Mouse (Mus musculus) stomach, embryonic 14.5 days (tissue): Measurements from ENCODE around the gene Mcf2l. TPM values are rescaled to one million over a fixed set of nuclear protein-coding genes. Genes with fewer than 3 reads are reported as not detected.

ENCODE experiments used
- ATAC-seq: fragments of 200-750 bp; cut with Nextera tagmentation; 2 replicates; pipeline ENCODE4 v1.8.0; 2017; ENCODE audit warnings: low read depth, moderate TSS enrichment; ENCODE audit not compliant: insufficient number of reproducible peaks, insufficient read depth, low FRiP score
- H3K27ac ChIP-seq: fragments of 300-500 bp; sonication (generic); 2 replicates; pipeline ENCODE4 v1.5.1; 2014; ENCODE audit warnings: mild to moderate bottlenecking, low read length, moderate library complexity, mixed read lengths
- H3K27me3 ChIP-seq: fragments of 300-500 bp; sonication (generic); 2 replicates; pipeline ENCODE4 v1.6.1; 2014; ENCODE audit warnings: low read length, control low read depth, mixed read lengths; ENCODE audit not compliant: control insufficient read depth, insufficient read depth
- H3K36me3 ChIP-seq: fragments of 300-500 bp; sonication (generic); 2 replicates; pipeline ENCODE4 v1.6.1; 2014; ENCODE audit warnings: mild to moderate bottlenecking, control low read depth, low read length, moderate library complexity, mixed read lengths; ENCODE audit not compliant: control insufficient read depth, insufficient read depth
- H3K4me1 ChIP-seq: fragments of 300-500 bp; sonication (generic); 2 replicates; pipeline ENCODE4 v1.6.1; 2014; ENCODE audit warnings: low read length, control low read depth, mixed read lengths; ENCODE audit not compliant: control insufficient read depth, insufficient read depth
- H3K4me2 ChIP-seq: fragments of 300-500 bp; sonication (generic); replicated peaks from 2 replicates; pipeline ENCODE4 v1.6.1; 2014; ENCODE audit warnings: low read depth, low read length, control low read depth
- H3K4me3 ChIP-seq: fragments of 300-500 bp; sonication (generic); 2 replicates; pipeline ENCODE4 v1.5.1; 2014; ENCODE audit warnings: low read depth, low read length, control low read depth
- H3K9ac ChIP-seq: fragments of 300-500 bp; sonication (generic); replicated peaks from 2 replicates; pipeline ENCODE4 v1.6.1; 2014; ENCODE audit warnings: low read depth, mild to moderate bottlenecking, control low read depth, low read length, moderate library complexity, mixed read lengths
- H3K9me3 ChIP-seq: fragments of 300-500 bp; sonication (generic); 2 replicates; pipeline ENCODE4 v1.6.1; 2016; ENCODE audit warnings: low read depth, low read length, control low read depth; ENCODE audit not compliant: control insufficient read depth
- WGBS: fragments of 180-500 bp; shearing (Covaris S2); extraction: QIAGEN DNeasy Blood & Tissue Kit; methylation state at CpG from one replicate; pipeline ENCODE4 v1.1.7; 2014; 5-methylcytosine and 5-hydroxymethylcytosine counted together
- polyA plus RNA-seq: library from polyadenylated mRNA; unstranded; fragments of >200 nt; fragmentation: Nextera tagmentation; extraction: Ambion mirVana; gene quantifications from 2 replicates; pipeline ENCODE4 v1.2.1, GENCODE M21; 2014

Mcf2l gene
- polyA plus RNA-seq, 1 experiment from 2014 or later: 20.7 TPM

GRCm38 (mm10) chr8:12895535-12896150 lies 22.0 kb downstream of the Mcf2l start:
- Histone ChIP-seq H3K36me3 (no peaks in the 10 kb centered on the region), H3K4me1 (0 out of 2 replicates have a peak, but pooled peaks cover 7% of the 10 kb centered on the region), H3K27me3 (no peaks in the 10 kb centered on the region), H3K4me3 (no peak overlapping the region), H3K9ac (no peak overlapping the region), H3K27ac (no peak overlapping the region), H3K9me3 (no peaks in the 10 kb centered on the region), H3K4me2 (no peak overlapping the region)
- ATAC-seq: no peak
- WGBS: 69% methylated on average over 9 of the region's 9 CpGs

- Histone ChIP-seq H3K36me3 (no peaks in the 10 kb centered on the region), H3K4me3 (no peak overlapping the region), H3K27ac (no peak overlapping the region), H3K9me3 (no peaks in the 10 kb centered on the region), H3K27me3 (no peaks in the 10 kb centered on the region), H3K4me1 (0 out of 2 replicates have a peak, but pooled peaks cover 7% of the 10 kb centered on the region), H3K9ac (no peak overlapping the region), H3K4me2 (no peak overlapping the region)
- peak; percentile 62; the same call in 1 of the 2 replicates for ATAC-seq
- WGBS: 47% methylated on average over 13 of the region's 13 CpGs
These were observed 23.1 kb downstream of the Mcf2l start for GRCm38 (mm10) chr8:12896494-12897373.

- Histone ChIP-seq H3K4me2 (no peak overlapping the region), H3K4me1 (0 out of 2 replicates have a peak, but pooled peaks cover 7% of the 10 kb centered on the region), H3K4me3 (no peak overlapping the region), H3K9ac (no peak overlapping the region), H3K27me3 (no peaks in the 10 kb centered on the region), H3K36me3 (no peaks in the 10 kb centered on the region), H3K27ac (no peak overlapping the region), H3K9me3 (no peaks in the 10 kb centered on the region)
- no peak for ATAC-seq
- WGBS: 37% methylated on average over 9 of the region's 9 CpGs
These were observed 24.2 kb downstream of the Mcf2l start for GRCm38 (mm10) chr8:12897815-12898214.

GRCm38 (mm10) chr8:12903790-12904415 lies 30.3 kb downstream of the Mcf2l start:
- no peak; the same call in 1 of the 2 replicates for ATAC-seq
- no peak overlapping the region for H3K27ac ChIP-seq
- no peaks in the 10 kb centered on the region for H3K4me1 ChIP-seq
- no peak overlapping the region for H3K4me3 ChIP-seq
- H3K9ac ChIP-seq: no peak overlapping the region
- no peaks in the 10 kb centered on the region for H3K36me3 ChIP-seq
- H3K4me2 ChIP-seq: no peak overlapping the region
- no peaks in the 10 kb centered on the region for H3K9me3 ChIP-seq
- WGBS: 77% methylated on average over 13 of the region's 13 CpGs
- no peaks in the 10 kb centered on the region for H3K27me3 ChIP-seq

GRCm38 (mm10) chr8:12905122-12905521 lies 31.5 kb downstream of the Mcf2l start:
- Histone ChIP-seq H3K4me2 (no peak overlapping the region), H3K4me3 (no peak overlapping the region), H3K27ac (no peak overlapping the region), H3K36me3 (no peaks in the 10 kb centered on the region), H3K9ac (no peak overlapping the region), H3K4me1 (no peaks in the 10 kb centered on the region), H3K27me3 (no peaks in the 10 kb centered on the region), H3K9me3 (no peaks in the 10 kb centered on the region)
- no peak for ATAC-seq
- WGBS: 75% methylated on average over 5 of the region's 5 CpGs

GRCm38 (mm10) chr8:12905599-12906321 lies 32.2 kb downstream of the Mcf2l start:
- Histone ChIP-seq H3K36me3 (no peaks in the 10 kb centered on the region), H3K4me2 (no peak overlapping the region), H3K4me1 (no peaks in the 10 kb centered on the region), H3K4me3 (no peak overlapping the region), H3K9me3 (no peaks in the 10 kb centered on the region), H3K9ac (no peak overlapping the region), H3K27me3 (no peaks in the 10 kb centered on the region), H3K27ac (no peak overlapping the region; the same call in 1 of the 2 replicates)
- 81% methylated on average over 11 of the region's 11 CpGs for WGBS
- ATAC-seq: no peak

- Histone ChIP-seq H3K36me3 (no peaks in the 10 kb centered on the region), H3K4me1 (no peaks in the 10 kb centered on the region), H3K9ac (no peak overlapping the region), H3K9me3 (no peaks in the 10 kb centered on the region), H3K27me3 (no peaks in the 10 kb centered on the region), H3K27ac (no peak overlapping the region), H3K4me2 (no peak overlapping the region), H3K4me3 (no peak overlapping the region)
- no peak for ATAC-seq
- WGBS: 74% methylated on average over 5 of the region's 5 CpGs
These were observed 33.0 kb downstream of the Mcf2l start for GRCm38 (mm10) chr8:12906597-12906996.

- H3K36me3 ChIP-seq: no peaks in the 10 kb centered on the region
- no peak for ATAC-seq
- H3K27me3 ChIP-seq: no peaks in the 10 kb centered on the region
- H3K4me2 ChIP-seq: no peak overlapping the region
- no peak overlapping the region for H3K27ac ChIP-seq
- 76% methylated on average over 4 of the region's 4 CpGs for WGBS
- no peak overlapping the region for H3K4me3 ChIP-seq
- no peaks in the 10 kb centered on the region for H3K9me3 ChIP-seq
- H3K4me1 ChIP-seq: no peaks in the 10 kb centered on the region
- H3K9ac ChIP-seq: no peak overlapping the region
These were observed 34.1 kb downstream of the Mcf2l start for GRCm38 (mm10) chr8:12907730-12908129.
